Mouse (Mus musculus): ENCODE measurements around the gene Olfr1179.
"Not testable (repeated sequence)": the region's sequence is repeated elsewhere in the genome, so short reads cannot be mapped to it uniquely, and the experiment has no call there.

The Olfr1179 gene

DNA sequence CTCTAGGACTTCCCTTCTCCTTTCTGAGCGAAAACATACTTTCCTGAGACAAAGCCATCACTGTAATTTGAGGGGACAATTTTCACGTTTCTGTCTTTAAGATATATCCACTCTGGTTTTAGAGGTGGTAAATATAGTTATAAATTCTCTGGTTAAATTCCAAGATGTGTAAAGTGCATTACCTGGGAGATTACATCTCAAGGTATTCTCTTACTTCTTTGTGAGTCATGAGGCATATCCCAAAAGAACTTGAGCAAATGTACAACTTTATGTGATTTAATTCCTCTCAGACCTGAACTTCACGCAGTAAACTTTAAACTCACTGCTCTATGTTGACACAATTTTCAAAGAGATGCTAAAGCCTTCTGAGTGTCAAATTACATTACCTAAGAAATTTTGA lies at the start of gene Olfr1179:
Gene Olfr1179, minus strand, starts transcription at position 101 of the 400 bp plus-strand sequence.
- no peak for DNase-seq (ENCODE audit: low spot score in 2 of 2)

DNA sequence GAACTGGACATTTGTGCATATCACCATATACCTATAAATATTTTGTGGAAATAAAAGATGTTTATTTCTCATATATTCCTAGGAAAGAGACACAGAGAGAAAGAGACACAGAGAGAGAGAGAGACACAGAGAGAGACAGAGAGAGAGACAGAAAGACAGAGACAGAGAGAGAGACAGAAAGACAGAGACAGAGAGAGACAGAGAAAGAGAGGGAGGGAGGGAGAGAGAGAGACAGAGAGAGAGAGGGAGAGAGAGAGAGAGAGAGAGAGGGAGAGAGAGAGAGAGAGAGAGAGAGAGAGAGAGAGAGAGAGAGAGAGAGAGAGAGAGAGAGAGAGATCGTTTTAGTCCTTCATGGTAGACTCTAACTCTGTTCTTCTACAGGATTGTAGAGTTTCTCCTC lies 48.3 kb upstream of the Olfr1179 start, which contains the start of gene Olfr1183:
Gene Olfr1183, plus strand, starts transcription at position 301 of the 400 bp plus-strand sequence.
- not testable (repeated sequence) for DNase-seq (ENCODE audit: low spot score in 2 of 2)

DNA sequence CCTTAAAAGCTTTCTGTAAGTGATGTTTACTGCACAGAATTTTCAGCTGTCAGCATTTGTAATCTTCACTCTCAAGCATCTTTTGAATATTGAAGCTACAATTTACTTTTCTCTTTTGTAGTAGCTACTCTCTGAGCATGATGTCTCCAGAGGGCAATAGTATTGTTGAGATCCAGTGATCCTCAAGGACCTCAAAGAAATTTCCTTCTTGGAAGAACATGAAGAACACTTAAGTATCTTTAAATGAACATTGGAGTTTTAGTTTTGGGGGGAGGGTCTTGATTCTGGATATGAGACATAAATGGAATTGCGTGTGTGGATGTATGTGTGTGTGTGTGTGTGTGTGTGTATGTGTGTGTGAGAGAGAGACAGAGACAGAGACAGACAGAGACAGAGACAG lies 42.8 kb upstream of the Olfr1179 start, which contains the start of gene Gm13757:
Gene Gm13757, minus strand, starts transcription at position 101 of the 400 bp plus-strand sequence.
- DNase-seq (ENCODE audit: low spot score in 2 of 2): no peak

DNA sequence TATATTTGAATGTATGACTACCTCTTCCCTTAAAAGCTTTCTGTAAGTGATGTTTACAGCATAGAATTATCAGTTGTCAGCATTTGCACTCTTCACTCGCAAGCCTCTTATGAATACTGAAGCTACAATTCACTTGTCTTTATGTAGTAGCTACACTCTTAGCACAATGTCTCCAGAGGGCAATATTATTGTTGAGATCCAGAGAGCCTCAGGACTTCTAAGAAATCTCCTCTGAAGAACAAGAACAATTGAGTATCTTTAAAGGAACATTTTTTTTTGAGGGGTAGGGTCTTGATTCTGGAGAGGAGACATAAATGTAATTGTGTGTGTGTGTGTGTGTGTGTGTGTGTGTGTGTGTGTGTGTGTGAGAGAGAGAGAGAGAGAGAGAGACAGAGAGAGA lies 19.8 kb upstream of the Olfr1179 start, which contains the start of gene Olfr1181:
Gene Olfr1181, minus strand, starts transcription at position 101 of the 400 bp plus-strand sequence.
- DNase-seq (ENCODE audit: low spot score in 2 of 2): no peak

DNA sequence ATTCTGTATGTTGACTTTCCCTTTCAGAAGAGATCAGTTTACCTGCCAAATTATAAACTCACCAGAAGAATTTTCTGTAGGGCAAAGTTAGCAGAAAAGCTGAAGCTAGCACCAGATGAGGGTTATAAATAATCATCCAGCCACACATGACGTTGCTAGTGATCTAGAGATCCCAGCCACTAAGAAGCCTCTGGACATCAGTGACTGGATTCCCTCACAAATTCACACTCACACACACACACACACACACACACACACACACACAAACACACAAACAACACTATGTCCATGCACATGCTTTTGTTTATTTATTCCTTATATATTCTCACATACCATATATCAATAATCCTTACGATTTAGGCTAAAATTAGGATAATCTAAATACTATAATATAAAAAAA lies 12.8 kb upstream of the Olfr1179 start, which contains the start of gene Olfr1180:
Gene Olfr1180, minus strand, starts transcription at position 101 of the 400 bp plus-strand sequence.
- DNase-seq (ENCODE audit: low spot score in 2 of 2): no peak

DNA sequence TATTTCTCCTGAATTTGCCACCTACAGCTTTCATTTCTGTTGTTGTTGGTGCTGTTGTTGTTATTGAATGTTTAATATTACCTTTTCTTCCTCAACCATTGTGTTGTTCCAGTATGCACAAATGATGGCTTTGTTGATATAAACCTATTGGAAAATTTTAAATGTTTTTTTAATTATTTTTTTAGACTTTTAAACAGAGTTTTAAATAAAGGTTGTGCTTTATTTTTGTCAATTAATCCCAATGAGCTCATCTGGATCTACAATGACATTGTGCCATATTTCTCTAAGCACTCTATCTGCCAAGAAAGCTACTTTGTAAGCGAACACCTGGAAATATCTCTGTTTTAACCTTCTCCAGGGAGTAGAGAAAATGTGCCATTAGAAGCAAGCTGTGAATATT lies 19.5 kb downstream of the Olfr1179 start, which contains the start of gene Olfr1178:
Gene Olfr1178, plus strand, starts transcription at position 301 of the 400 bp plus-strand sequence.
- DNase-seq (ENCODE audit: low spot score in 2 of 2): no peak

DNA sequence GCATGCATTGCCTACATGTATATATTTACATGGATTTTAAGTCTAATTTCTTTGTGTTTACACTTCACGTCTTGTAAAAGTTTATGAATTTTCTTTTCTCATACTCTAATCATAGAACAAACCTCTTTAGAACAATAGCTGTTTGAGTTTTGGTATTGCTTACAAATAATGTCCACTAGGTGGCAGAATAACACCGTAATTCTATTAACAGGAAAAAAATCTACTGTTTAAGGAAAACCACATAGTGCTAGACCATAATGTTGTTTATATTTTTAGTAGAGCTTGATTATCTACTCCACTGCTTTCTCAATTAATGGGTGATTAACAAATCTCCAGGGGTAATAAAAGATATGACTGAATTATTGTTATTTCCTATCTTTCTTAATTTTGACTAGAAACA lies 49.9 kb downstream of the Olfr1179 start:
- DNase-seq (ENCODE audit: low spot score in 2 of 2): no peak

Data from frontal cortex, postnatal 14 days (tissue).